Mouse (Mus musculus): ENCODE results near the gene A730061H03Rik. TPM values are rescaled to one million over a fixed set of nuclear protein-coding genes. Genes with fewer than 3 reads are reported as not detected.

Gene A730061H03Rik
- total RNA-seq, 4 experiments from 2014 or later: 0.84 to 0.98 TPM; not detected in 2

Other genes starting within 250 kb of the A730061H03Rik start
- 10 to 100 TPM; 17.2 to 28.5 (median 20.8) TPM for gene Dhrs4, start 81.6 kb downstream of the A730061H03Rik start, total RNA-seq (2022)
- 10 to 100 TPM; 39.6 to 50.3 (median 42.5) TPM for gene Carmil3, start 69.8 kb downstream of the A730061H03Rik start, total RNA-seq (2022)
- gene Cpne6, start 50.0 kb downstream of the A730061H03Rik start, total RNA-seq (2022): 100 to 1,000 TPM; 151 to 192 (median 180) TPM
- gene Nrl, start 35.4 kb downstream of the A730061H03Rik start, total RNA-seq (2022): under 1 TPM; 0.46 to 0.82 (median 0.69) TPM
- gene Pck2, start 20.1 kb downstream of the A730061H03Rik start, total RNA-seq (2022): 10 to 100 TPM; 25.2 to 29.7 (median 27.7) TPM
- gene Dcaf11, start 400 bp downstream of the A730061H03Rik start, total RNA-seq (2022): 10 to 100 TPM; 83.5 to 91.6 (median 85.1) TPM
- gene Fitm1, start 15.2 kb upstream of the A730061H03Rik start, total RNA-seq (2022): not detected
- gene Psme1, start 17.7 kb upstream of the A730061H03Rik start, total RNA-seq (2022): 10 to 100 TPM; 53.6 to 63.7 (median 58.8) TPM
- gene Emc9, start 24.9 kb upstream of the A730061H03Rik start, total RNA-seq (2022): 10 to 100 TPM; 46.3 to 59.7 (median 50.8) TPM
- gene Psme2, start 30.7 kb upstream of the A730061H03Rik start, total RNA-seq (2022): 10 to 100 TPM; 50.2 to 74.0 (median 51.3) TPM
- gene Rnf31, start 31.3 kb upstream of the A730061H03Rik start, total RNA-seq (2022): 10 to 100 TPM; 31.4 to 46.1 (median 38.0) TPM
- gene Irf9, start 43.2 kb upstream of the A730061H03Rik start, total RNA-seq (2022): 10 to 100 TPM in 2 of 4 experiments, 1 to 10 TPM in 2; 7.5 to 15.2 (median 11.2) TPM
- 1 to 10 TPM; 1.5 to 4.9 (median 3.7) TPM for gene Rec8, start 57.6 kb upstream of the A730061H03Rik start, total RNA-seq (2022)
- gene Ipo4, start 75.6 kb upstream of the A730061H03Rik start, total RNA-seq (2022): 100 to 1,000 TPM; 122 to 146 (median 132) TPM
- gene Gm49378, start 77.5 kb upstream of the A730061H03Rik start, total RNA-seq (2022): 1 to 10 TPM; 3.5 to 4.2 (median 4.0) TPM
- 10 to 100 TPM; 37.5 to 45.6 (median 38.9) TPM for gene Tm9sf1, start 83.4 kb upstream of the A730061H03Rik start, total RNA-seq (2022)
- 1 to 10 TPM in 1 of 4 experiments, under 1 TPM in 3; 0.53 to 1.2 (median 0.89) TPM for gene Tssk4, start 89.8 kb upstream of the A730061H03Rik start, total RNA-seq (2022)
- gene Mdp1, start 100.1 kb upstream of the A730061H03Rik start, total RNA-seq (2022): 10 to 100 TPM; 40.7 to 48.1 (median 44.1) TPM
- 10 to 100 TPM; 19.9 to 24.2 (median 22.4) TPM for gene Gmpr2, start 111.5 kb upstream of the A730061H03Rik start, total RNA-seq (2022)
- 100 to 1,000 TPM; 310 to 370 (median 342) TPM for gene Nedd8, start 111.7 kb upstream of the A730061H03Rik start, total RNA-seq (2022)
- gene Tinf2, start 121.4 kb upstream of the A730061H03Rik start, total RNA-seq (2022): 10 to 100 TPM; 16.3 to 18.2 (median 18.0) TPM
- gene Tgm1, start 153.5 kb upstream of the A730061H03Rik start, total RNA-seq (2022): 1 to 10 TPM in 2 of 4 experiments, not detected in 2; 1.1 to 1.4 TPM
- 10 to 100 TPM; 52.2 to 54.7 (median 54.0) TPM for gene Rabggta, start 161.9 kb upstream of the A730061H03Rik start, total RNA-seq (2022)
- 100 to 1,000 TPM in 2 of 4 experiments, 10 to 100 TPM in 2; 86.1 to 119 (median 97.8) TPM for gene Dhrs1, start 185.3 kb upstream of the A730061H03Rik start, total RNA-seq (2022)
- 10 to 100 TPM in 3 of 4 experiments, 1 to 10 TPM in 1; 9.7 to 11.8 (median 11.0) TPM for gene Nop9, start 185.3 kb upstream of the A730061H03Rik start, total RNA-seq (2022)
- 1 to 10 TPM; 1.5 to 3.1 (median 2.4) TPM for gene Cideb, start 198.1 kb upstream of the A730061H03Rik start, total RNA-seq (2022)
- gene Ltb4r2, start 201.0 kb upstream of the A730061H03Rik start, total RNA-seq (2022): under 1 TPM; 0.21 to 0.28 (median 0.25) TPM
- gene Ltb4r1, start 205.6 kb upstream of the A730061H03Rik start, total RNA-seq (2022): under 1 TPM in 3 of 4 experiments, not detected in 1; 0.26 to 0.65 (median 0.53) TPM
- 1 to 10 TPM; 3.3 to 6.2 (median 4.7) TPM for gene Adcy4, start 223.7 kb upstream of the A730061H03Rik start, total RNA-seq (2022)
- under 1 TPM in 2 of 4 experiments, not detected in 2; 0.73 to 0.98 TPM for gene Ripk3, start 228.5 kb upstream of the A730061H03Rik start, total RNA-seq (2022)